Mouse (Mus musculus) midbrain, postnatal 0 days (tissue): ENCODE measurements around the gene Ubac1. TPM values are rescaled to one million over a fixed set of nuclear protein-coding genes. Genes with fewer than 3 reads are reported as not detected.

Experiments used
- ATAC-seq: fragments of 200-750 bp; cut with Nextera tagmentation; 2 replicates; pipeline ENCODE4 v1.8.0; 2017; ENCODE audit warnings: moderate number of reproducible peaks, mild to moderate bottlenecking, moderate TSS enrichment, moderate library complexity; ENCODE audit not compliant: low FRiP score
- DNase-seq: peaks from one replicate; pipeline ENCODE4 v3.0.0-alpha.2; 2015; ENCODE audit warnings: low spot score
- H3K27ac ChIP-seq: fragments of 300-500 bp; sonication (generic); 2 replicates; pipeline ENCODE4 v1.5.1; 2014; ENCODE audit warnings: low read depth, mild to moderate bottlenecking, low read length, mixed read lengths
- H3K27me3 ChIP-seq: fragments of 300-500 bp; sonication (generic); 2 replicates; pipeline ENCODE4 v1.6.1; 2014; ENCODE audit warnings: low read length, control low read depth, mixed read lengths; ENCODE audit not compliant: insufficient read depth
- H3K36me3 ChIP-seq: fragments of 300-500 bp; sonication (generic); 2 replicates; pipeline ENCODE4 v1.6.1; 2014; ENCODE audit warnings: low read length, control low read depth, mixed read lengths; ENCODE audit not compliant: insufficient read depth
- H3K4me1 ChIP-seq: fragments of 300-500 bp; sonication (generic); 2 replicates; pipeline ENCODE4 v1.6.1; 2014; ENCODE audit warnings: mild to moderate bottlenecking, control low read depth, antibody characterized with exemption, low read length, mixed read lengths; ENCODE audit not compliant: insufficient read depth
- H3K4me2 ChIP-seq: fragments of 300-500 bp; sonication (generic); 2 replicates; pipeline ENCODE4 v1.6.1; 2014; ENCODE audit warnings: low read depth, mild to moderate bottlenecking, low read length, mixed read lengths; ENCODE audit not compliant: poor library complexity, severe bottlenecking
- H3K4me3 ChIP-seq: fragments of 300-500 bp; sonication (generic); 2 replicates; pipeline ENCODE4 v1.5.1; 2014; ENCODE audit warnings: low read depth, mild to moderate bottlenecking, low read length, moderate library complexity
- H3K9ac ChIP-seq: fragments of 300-500 bp; sonication (generic); replicated peaks from 2 replicates; pipeline ENCODE4 v1.6.1; 2014; ENCODE audit warnings: mild to moderate bottlenecking, low read length, moderate library complexity, mixed read lengths; ENCODE audit not compliant: poor library complexity, severe bottlenecking
- H3K9me3 ChIP-seq: fragments of 300-500 bp; sonication (generic); 2 replicates; pipeline ENCODE4 v1.6.1; 2016; ENCODE audit warnings: low read length, control low read depth
- CTCF ChIP-seq: IDR thresholded peaks from 2 replicates; pipeline ENCODE4 v1.5.1; 2016; ENCODE audit warnings: antibody characterized with exemption, mild to moderate bottlenecking
- WGBS: fragments of 180-500 bp; shearing (Covaris S2); extraction: QIAGEN DNeasy Blood & Tissue Kit; methylation state at CpG from one replicate; pipeline ENCODE4 v1.1.7; 2014; 5-methylcytosine and 5-hydroxymethylcytosine counted together
- polyA plus RNA-seq: library from polyadenylated mRNA; unstranded; fragments of >200 nt; fragmentation: Nextera tagmentation; extraction: Ambion mirVana; gene quantifications from 2 replicates; pipeline ENCODE4 v1.2.1, GENCODE M21; 2015
- total RNA-seq: library from RNA; depleted of rRNA; stranded (reverse); fragments of >200 nt; gene quantifications from 2 replicates; pipeline ENCODE4 v1.2.3, GENCODE M21; 2014

The Ubac1 gene
- total and polyA plus RNA-seq, 2 experiments from 2014 or later: 100 to 158 TPM

DNA sequence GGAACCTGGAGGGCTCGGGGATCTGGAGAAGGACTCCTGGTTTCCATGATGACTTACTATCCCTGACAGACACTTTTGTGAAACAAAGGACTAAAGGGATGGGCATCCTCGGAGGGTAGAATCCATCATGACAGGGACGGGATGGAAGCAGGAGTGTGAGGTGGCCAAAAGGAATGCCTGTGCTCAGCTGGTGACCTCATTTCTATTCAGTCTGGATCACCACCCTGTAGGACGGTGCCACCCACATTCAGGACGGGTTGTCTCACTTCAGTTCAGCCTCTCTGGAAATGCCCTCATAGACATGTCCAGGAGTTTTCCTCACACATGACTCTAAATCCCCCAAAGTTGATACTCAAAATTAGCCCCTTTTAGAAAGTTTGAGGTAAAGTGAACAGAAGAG lies 34.9 kb downstream of the Ubac1 start:
- TF ChIP-seq CTCF: no peak
- DNase-seq (no peak), ATAC-seq (no peak)
- H3K4me1 ChIP-seq: peaks cover 7% of the 10 kb centered on the region; the same call in 1 of the 2 replicates
- no peak overlapping the region for H3K4me3 ChIP-seq
- H3K36me3 ChIP-seq: no peaks in the 10 kb centered on the region
- H3K9me3 ChIP-seq: no peaks in the 10 kb centered on the region
- H3K4me2 ChIP-seq: no peak overlapping the region
- H3K27me3 ChIP-seq: no peaks in the 10 kb centered on the region
- H3K9ac ChIP-seq: no peak overlapping the region
- WGBS: 60% methylated on average over 5 of the region's 5 CpGs
- no peak overlapping the region for H3K27ac ChIP-seq

DNA sequence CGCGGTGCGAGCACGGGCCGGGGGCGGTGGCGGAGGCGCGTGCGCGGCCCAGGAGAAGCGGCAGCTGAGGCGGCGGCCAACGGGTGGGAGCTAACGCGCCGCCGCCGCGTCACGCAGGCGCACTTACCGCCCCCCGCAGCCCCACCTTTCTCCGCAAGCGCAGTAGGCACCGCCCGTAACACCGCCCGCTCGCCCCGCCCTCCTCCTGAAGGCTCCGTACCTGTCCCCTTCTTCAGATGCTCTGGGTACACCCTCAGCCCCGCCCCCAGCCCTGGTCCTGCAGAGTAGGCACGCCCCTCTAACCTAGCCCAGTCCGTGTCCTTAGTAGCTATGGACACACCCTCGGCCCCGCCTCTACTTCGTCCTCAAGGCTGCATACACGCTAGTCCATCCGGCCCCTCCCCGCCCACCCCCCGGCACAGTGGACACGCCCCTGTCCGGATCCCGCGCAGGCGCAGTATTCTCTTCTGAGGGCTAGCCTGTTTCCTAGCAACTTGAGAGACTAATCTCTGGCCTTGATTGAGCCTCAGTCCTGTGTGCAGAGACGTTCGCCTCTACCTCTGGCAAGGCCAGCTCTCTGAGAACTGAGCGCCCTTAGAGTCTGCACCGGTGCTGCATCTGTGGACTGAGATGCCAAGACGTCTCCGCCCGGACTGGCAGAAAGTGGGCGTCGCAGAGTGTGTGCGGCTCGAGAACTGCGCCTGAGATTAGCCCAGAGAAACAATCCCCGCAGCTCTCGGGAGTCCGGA lies 38.2 kb downstream of the Ubac1 start, which contains the start of gene Camsap1:
Camsap1 (minus strand) TSS at position 124 of the 749 bp plus-strand sequence.
- Histone ChIP-seq H3K9ac (peak within 1 kb of the TSS; percentile 94), H3K4me3 (peak within 1 kb of the TSS; percentile 96), H3K27ac (peak within 1 kb of the TSS; percentile 94), H3K4me1 (peaks cover 24% of the 10 kb centered on the region; the same call in 1 of the 2 replicates), H3K36me3 (no peaks in the 10 kb centered on the region), H3K4me2 (peak within 1 kb of the TSS; percentile 78), H3K9me3 (no peaks in the 10 kb centered on the region), H3K27me3 (no peaks in the 10 kb centered on the region)
- DNase-seq (peak; percentile 100), ATAC-seq (peak; percentile 98)
- WGBS: under 1% methylated on average over 38 of the region's 64 CpGs
- no peak for TF ChIP-seq CTCF

DNA sequence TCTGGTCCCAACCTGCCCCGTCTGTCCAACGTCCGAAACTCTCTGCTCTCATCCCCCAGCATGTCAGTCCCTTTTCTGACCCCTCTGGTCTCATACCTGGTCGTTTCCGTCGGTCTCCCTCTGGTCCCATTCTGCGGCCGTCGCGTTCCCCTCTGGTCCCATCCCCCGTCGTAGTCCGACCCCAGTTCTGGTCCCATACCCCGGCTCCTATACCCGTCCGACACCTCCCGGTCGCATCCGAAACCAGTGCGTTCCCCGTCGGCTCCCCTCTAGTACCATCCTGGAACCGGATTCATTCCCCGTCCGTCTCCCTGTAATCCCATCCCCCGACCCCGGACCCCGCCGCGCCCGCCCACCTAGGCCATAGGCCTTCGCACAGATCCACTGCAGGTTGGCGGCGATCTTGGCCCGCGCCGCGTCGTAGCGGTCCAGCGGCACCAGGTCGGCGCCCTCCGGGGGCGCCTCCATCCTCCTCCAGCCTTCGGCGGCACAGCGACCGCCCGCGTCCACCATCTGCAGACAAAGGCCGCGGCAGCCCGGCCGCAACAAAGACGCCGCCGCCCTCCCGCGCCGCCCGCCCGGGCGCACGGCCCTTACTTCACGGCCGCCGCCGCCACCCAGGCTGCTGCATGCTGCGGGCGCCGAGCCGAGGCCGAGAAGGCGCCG lies 39.0 kb downstream of the Ubac1 start:
- DNase-seq: peak; percentile 4
- H3K27ac ChIP-seq: peak overlapping the region; percentile 94

DNA sequence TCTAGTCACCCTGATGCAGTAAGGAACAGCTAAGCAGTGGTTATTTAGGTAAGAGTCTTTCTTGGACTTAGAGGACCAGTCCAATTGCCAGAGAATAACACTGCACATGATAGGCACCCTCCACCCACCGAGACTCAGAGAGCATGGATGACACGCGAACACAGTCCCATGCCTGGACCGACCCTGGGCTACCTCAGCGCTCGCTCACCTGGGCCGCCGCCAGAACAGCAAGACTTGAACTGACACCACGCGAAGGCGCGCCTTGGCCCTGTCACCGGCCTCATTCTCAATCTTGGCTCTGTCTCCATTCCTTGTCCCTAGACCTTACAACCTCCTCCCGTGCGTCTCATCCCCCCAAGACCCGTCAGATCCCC lies 39.5 kb downstream of the Ubac1 start:
- Histone ChIP-seq H3K9me3 (no peaks in the 10 kb centered on the region), H3K4me1 (peaks cover 27% of the 10 kb centered on the region; the same call in 1 of the 2 replicates), H3K9ac (peak overlapping the region; percentile 94), H3K4me2 (peak overlapping the region; percentile 78), H3K27ac (peak overlapping the region; percentile 94), H3K27me3 (no peaks in the 10 kb centered on the region), H3K4me3 (peak overlapping the region; percentile 96), H3K36me3 (no peaks in the 10 kb centered on the region)
- ATAC-seq (no peak), DNase-seq (peak; percentile 28)
- WGBS: 0% methylated on average over 16 of the region's 16 CpGs
- TF ChIP-seq CTCF: no peak

More for the DNA sequence above, 39.0 kb downstream of the Ubac1 start:
- peak; percentile 3 for ATAC-seq
- peak overlapping the region; percentile 78 for H3K4me2 ChIP-seq
- peaks cover 27% of the 10 kb centered on the region; the same call in 1 of the 2 replicates for H3K4me1 ChIP-seq
- H3K36me3 ChIP-seq: no peaks in the 10 kb centered on the region
- no peak for TF ChIP-seq CTCF
- H3K9ac ChIP-seq: peak overlapping the region; percentile 94
- no peaks in the 10 kb centered on the region for H3K27me3 ChIP-seq
- H3K9me3 ChIP-seq: no peaks in the 10 kb centered on the region
- WGBS: 1% methylated on average over 65 of the region's 76 CpGs
- peak overlapping the region; percentile 96 for H3K4me3 ChIP-seq

DNA sequence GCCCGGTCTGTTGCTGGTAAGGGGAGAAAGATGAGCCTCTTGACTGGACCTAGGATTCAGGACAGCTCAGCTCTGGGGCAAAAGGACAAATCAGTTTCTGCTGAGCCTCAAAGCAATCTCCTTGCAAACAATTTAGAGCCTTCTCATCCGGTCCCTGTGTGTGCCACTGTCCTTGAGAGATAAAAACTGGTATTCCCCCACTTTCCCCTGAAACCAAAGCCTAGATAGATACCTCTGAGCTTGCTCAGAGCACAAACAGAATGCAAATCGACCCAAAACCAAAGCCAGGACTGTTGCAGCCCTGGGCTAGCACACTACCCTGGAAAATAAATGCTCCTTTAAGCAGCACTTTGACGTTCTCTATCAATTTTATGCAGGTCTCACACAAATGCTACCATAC lies 42.5 kb downstream of the Ubac1 start:
- ATAC-seq: no peak
- no peak overlapping the region for H3K4me3 ChIP-seq
- WGBS: 83% methylated on average over 4 of the region's 4 CpGs
- no peak overlapping the region for H3K9ac ChIP-seq
- H3K9me3 ChIP-seq: no peaks in the 10 kb centered on the region
- H3K27me3 ChIP-seq: no peaks in the 10 kb centered on the region
- H3K27ac ChIP-seq: no peak overlapping the region
- no peak for TF ChIP-seq CTCF
- H3K4me1 ChIP-seq: peaks cover 20% of the 10 kb centered on the region; the same call in 1 of the 2 replicates
- no peaks in the 10 kb centered on the region for H3K36me3 ChIP-seq
- H3K4me2 ChIP-seq: no peak overlapping the region
- no peak for DNase-seq
